ENCODE assay signal across 21 mouse cellular contexts in the genomic region with DNA sequence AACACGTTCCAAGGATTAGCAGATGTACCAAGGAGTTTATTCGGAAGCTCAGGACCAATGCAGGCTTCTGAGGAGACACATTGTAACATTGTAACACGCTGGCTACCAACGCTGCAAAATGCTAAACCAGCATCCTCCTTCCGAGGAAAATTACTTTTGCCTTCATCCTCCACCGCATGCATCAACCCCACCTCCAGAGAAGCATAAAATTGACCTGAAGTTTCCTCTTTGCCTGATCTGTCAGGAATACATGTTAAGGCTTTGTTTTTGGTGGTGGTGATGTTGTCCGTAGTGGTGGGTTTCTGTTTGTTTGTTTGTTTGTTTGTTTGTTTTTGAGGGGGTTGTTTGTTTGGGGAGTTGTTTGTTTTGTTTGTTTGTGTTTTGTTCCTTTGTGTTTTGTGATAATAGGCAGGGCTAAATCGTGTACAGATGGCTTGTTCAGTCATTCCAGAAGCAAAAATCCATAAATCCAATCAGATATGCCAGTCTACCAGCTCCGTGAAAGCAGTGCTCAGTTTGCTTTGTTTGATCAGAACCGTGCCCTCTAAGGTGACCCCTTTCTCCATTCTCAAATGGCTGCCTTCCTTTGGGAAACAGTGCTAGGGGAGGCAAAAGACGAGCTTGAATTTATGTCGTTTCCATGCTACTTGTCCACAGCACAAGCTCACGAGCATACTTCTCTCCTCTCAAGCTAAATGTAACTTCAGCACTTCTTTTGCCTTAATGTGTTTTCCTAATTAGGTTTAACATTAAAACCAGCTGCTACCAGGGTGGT. TPM values are rescaled to one million over a fixed set of nuclear protein-coding genes. Genes with fewer than 3 reads are reported as not detected.
DNase-seq lines count a peak whose midpoint lies in the region; ATAC-seq lines count a peak whose summit lies in the region.
"Had no signal": no experiment of that assay in that cellular context is flagged by ENCODE, and none has a peak within 500 bp of the region (broad histone marks: within the 10 kb centered on the region; RNA-seq: fewer than 3 reads in every experiment).

No protein-coding gene starts in this region.

- ATAC-seq in kidney, embryonic 14.5 days (ENCODE audit: low FRiP score, low TSS enrichment) = peak; percentile 49
- ATAC-seq in hindbrain, embryonic 15.5 days (ENCODE audit: low FRiP score, low read depth) = no peak
- no peak for ATAC-seq in erythroid progenitor cell, adult 5-6 weeks (replicated peaks; ENCODE audit: low FRiP score, poor library complexity, severe bottlenecking)

- H3K27ac ChIP-seq in kidney, embryonic 14.5 days (ENCODE audit: low read depth, low read length) = no peak overlapping the region
- H3K27ac ChIP-seq in hindbrain, embryonic 15.5 days (replicated peaks) = no peak overlapping the region
- H3K27ac ChIP-seq: forebrain, embryonic 15.5 days; stomach, embryonic 15.5 days had no signal

- no peaks in the 10 kb centered on the region for H3K36me3 ChIP-seq in kidney, embryonic 14.5 days (ENCODE audit: control insufficient read depth, insufficient read depth, low read length)
- no peaks in the 10 kb centered on the region for H3K36me3 ChIP-seq in hindbrain, embryonic 15.5 days
- H3K36me3 ChIP-seq: forebrain, embryonic 15.5 days; heart, embryonic 12.5 days; stomach, embryonic 15.5 days had no signal

- WGBS in kidney, embryonic 14.5 days = 38% methylated on average over 13 of the region's 13 CpGs
- WGBS in hindbrain, embryonic 15.5 days = 44% methylated on average over 13 of the region's 13 CpGs

- no peaks in the 10 kb centered on the region for H3K9me3 ChIP-seq in kidney, embryonic 14.5 days (ENCODE audit: control insufficient read depth, low read length)
- no peaks in the 10 kb centered on the region for H3K9me3 ChIP-seq in hindbrain, embryonic 15.5 days
- H3K9me3 ChIP-seq: forebrain, embryonic 15.5 days; heart, embryonic 12.5 days; stomach, embryonic 15.5 days had no signal

- no peak for DNase-seq in kidney, adult 11 months
- peak; percentile 11 for DNase-seq in testis, postnatal 14 days (ENCODE audit: low spot score)
- DNase-seq in testis, postnatal 10 days (ENCODE audit: low spot score) = no peak
- no peak for DNase-seq in frontal cortex, postnatal 10 days (ENCODE audit: low spot score in 2 of 2)
- DNase-seq in layer of hippocampus, postnatal 25 days (ENCODE audit: extremely low spot score in 1 of 2, low spot score in 1 of 2) = no peak

- H3K9ac ChIP-seq in kidney, embryonic 14.5 days (ENCODE audit: low read depth, low read length) = no peak overlapping the region
- no peak overlapping the region for H3K9ac ChIP-seq in hindbrain, embryonic 15.5 days
- H3K9ac ChIP-seq: forebrain, embryonic 15.5 days; heart, embryonic 12.5 days; stomach, embryonic 15.5 days had no signal

- no peaks in the 10 kb centered on the region; the same call in 1 of the 2 replicates for H3K4me1 ChIP-seq in kidney, embryonic 14.5 days (ENCODE audit: control insufficient read depth, insufficient read depth, low read length)
- peaks cover 7% of the 10 kb centered on the region; the same call in 1 of the 2 replicates for H3K4me1 ChIP-seq in hindbrain, embryonic 15.5 days (replicated peaks)
- H3K4me1 ChIP-seq: forebrain, embryonic 15.5 days; heart, embryonic 12.5 days; stomach, embryonic 15.5 days had no signal

- no peak overlapping the region for H3K4me3 ChIP-seq in kidney, embryonic 14.5 days (ENCODE audit: low read length)
- H3K4me3 ChIP-seq in hindbrain, embryonic 15.5 days = no peak overlapping the region
- H3K4me3 ChIP-seq: forebrain, embryonic 15.5 days; heart, embryonic 12.5 days; stomach, embryonic 15.5 days had no signal

- H3K4me2 ChIP-seq in kidney, embryonic 14.5 days (replicated peaks; ENCODE audit: low read depth, low read length) = no peak overlapping the region
- H3K4me2 ChIP-seq in hindbrain, embryonic 15.5 days = peak overlapping the region; percentile 3; the same call in 1 of the 2 replicates
- H3K4me2 ChIP-seq: forebrain, embryonic 15.5 days; heart, embryonic 12.5 days; liver, embryonic 11.5 days; stomach, embryonic 15.5 days had no signal

- H3K27me3 ChIP-seq in kidney, embryonic 14.5 days (ENCODE audit: control insufficient read depth, insufficient read depth, low read length) = no peaks in the 10 kb centered on the region
- no peaks in the 10 kb centered on the region for H3K27me3 ChIP-seq in hindbrain, embryonic 15.5 days
- H3K27me3 ChIP-seq: forebrain, embryonic 15.5 days; heart, embryonic 12.5 days; stomach, embryonic 15.5 days had no signal

RNA-seq across cellular contexts. Expression of a gene that starts 14.6 kb away (rescaled TPM):
- polyA plus RNA-seq in kidney, embryonic 14.5 days (2014; fragmentation: Nextera tagmentation; extraction: Ambion mirVana) = not detected in 2 replicates
- not detected in 2 replicates for polyA plus RNA-seq in hindbrain, embryonic 15.5 days (2015; fragmentation: Nextera tagmentation; extraction: Ambion mirVana)
- under 1 TPM in 1 of 2 experiments, not detected in 1; 0.15 TPM for total RNA-seq in layer of hippocampus, postnatal 25 days (2021)
- not detected in 2 replicates for total RNA-seq in erythroid progenitor cell, adult 5-6 weeks (2015; ENCODE audit: low replicate concordance)
- not detected in 2 replicates for total RNA-seq in erythroid progenitor cell, adult 5-6 weeks (2017; ENCODE audit: low replicate concordance)
- total RNA-seq: adrenal gland, postnatal 36 days; common myeloid progenitor, adult 5-6 weeks; heart, postnatal 36 days; left cerebral cortex, postnatal 4 days had no signal
- polyA plus RNA-seq: C2C12; gonadal fat pad, adult 2 months; heart, embryonic 12.5 days; large intestine, adult 2 months; liver, embryonic 11.5 days; lung, adult 2 months; spleen, adult 2 months; stomach, embryonic 15.5 days had no signal

RNA-seq across cellular contexts. Expression of a gene that starts 49.8 kb away (rescaled TPM):
- polyA plus RNA-seq in kidney, embryonic 14.5 days (2014; fragmentation: Nextera tagmentation; extraction: Ambion mirVana) = 33.5 and 41.9 TPM in 2 replicates
- polyA plus RNA-seq in hindbrain, embryonic 15.5 days (2015; fragmentation: Nextera tagmentation; extraction: Ambion mirVana) = 16.4 and 17.1 TPM in 2 replicates
- 10 to 100 TPM; 13.8 to 16.2 TPM for total RNA-seq in layer of hippocampus, postnatal 25 days (2021)
- total RNA-seq in erythroid progenitor cell, adult 5-6 weeks (2015; ENCODE audit: low replicate concordance) = 2.9 and 6.3 TPM in 2 replicates
- 4.7 and 20.1 TPM in 2 replicates for total RNA-seq in erythroid progenitor cell, adult 5-6 weeks (2017; ENCODE audit: low replicate concordance)

RNA-seq across cellular contexts. Expression of a gene that starts 58.0 kb away (rescaled TPM):
- not detected in 2 replicates for polyA plus RNA-seq in kidney, embryonic 14.5 days (2014; fragmentation: Nextera tagmentation; extraction: Ambion mirVana)
- not detected in 2 replicates for polyA plus RNA-seq in hindbrain, embryonic 15.5 days (2015; fragmentation: Nextera tagmentation; extraction: Ambion mirVana)
- total RNA-seq in layer of hippocampus, postnatal 25 days (2021) = not detected
- total RNA-seq in erythroid progenitor cell, adult 5-6 weeks (2015; ENCODE audit: low replicate concordance) = not detected in 2 replicates
- not detected in 2 replicates for total RNA-seq in erythroid progenitor cell, adult 5-6 weeks (2017; ENCODE audit: low replicate concordance)
- total RNA-seq: adrenal gland, postnatal 36 days; common myeloid progenitor, adult 5-6 weeks; heart, postnatal 36 days; left cerebral cortex, postnatal 4 days had no signal
- polyA plus RNA-seq: C2C12; forebrain, embryonic 15.5 days; gonadal fat pad, adult 2 months; heart, embryonic 12.5 days; large intestine, adult 2 months; liver, embryonic 11.5 days; lung, adult 2 months; spleen, adult 2 months; stomach, embryonic 15.5 days had no signal
